ENCODE assay signal across 25 mouse cellular contexts in genomic region chr19:20702074-20702473, GRCm38 (mm10). TPM values are rescaled to one million over a fixed set of nuclear protein-coding genes. Genes with fewer than 3 reads are reported as not detected.
DNase-seq lines count a peak whose midpoint lies in the region; ATAC-seq and TF ChIP-seq lines count a peak whose summit lies in the region.
"Had no signal": no experiment of that assay in that cellular context is flagged by ENCODE, and none has a peak within 500 bp of the region (broad histone marks: within the 10 kb centered on the region; RNA-seq: fewer than 3 reads in every experiment).

No protein-coding gene starts in this region.

- H3K27ac ChIP-seq in forebrain, embryonic 11.5 days (ENCODE audit: low read depth, low read length): no peak overlapping the region
- H3K27ac ChIP-seq in forebrain, postnatal 0 days (ENCODE audit: low read depth, low read length): no peak overlapping the region
- H3K27ac ChIP-seq in neural tube, embryonic 11.5 days (ENCODE audit: low read depth, low read length): no peak overlapping the region
- H3K27ac ChIP-seq in neural tube, embryonic 15.5 days (replicated peaks): no peak overlapping the region
- no peak overlapping the region for H3K27ac ChIP-seq in forebrain, embryonic 13.5 days
- H3K27ac ChIP-seq in intestine, postnatal 0 days (ENCODE audit: low read depth, low read length): no peak overlapping the region
- H3K27ac ChIP-seq: embryonic facial prominence, embryonic 12.5 days; intestine, embryonic 15.5 days; kidney, embryonic 15.5 days; limb, embryonic 10.5 days; neural tube, embryonic 13.5 days had no signal

- H3K27me3 ChIP-seq in forebrain, embryonic 11.5 days (ENCODE audit: control insufficient read depth, insufficient read depth, low read length): no peaks in the 10 kb centered on the region
- no peaks in the 10 kb centered on the region for H3K27me3 ChIP-seq in forebrain, postnatal 0 days (ENCODE audit: insufficient read depth, low read length)
- no peaks in the 10 kb centered on the region for H3K27me3 ChIP-seq in neural tube, embryonic 11.5 days (ENCODE audit: control insufficient read depth, insufficient read depth, low read length)
- H3K27me3 ChIP-seq in neural tube, embryonic 15.5 days (replicated peaks): no peaks in the 10 kb centered on the region
- no peaks in the 10 kb centered on the region for H3K27me3 ChIP-seq in forebrain, embryonic 13.5 days
- H3K27me3 ChIP-seq in intestine, postnatal 0 days (replicated peaks; ENCODE audit: control insufficient read depth, insufficient read depth, low read length): no peaks in the 10 kb centered on the region
- H3K27me3 ChIP-seq: embryonic facial prominence, embryonic 12.5 days; intestine, embryonic 15.5 days; kidney, embryonic 15.5 days; neural tube, embryonic 13.5 days had no signal

- no peak for TF ChIP-seq CTCF in forebrain, postnatal 0 days (IDR thresholded peaks at IDR 0.05; ENCODE audit: low read depth)
- no peak for TF ChIP-seq CTCF in intestine, postnatal 0 days (IDR thresholded peaks at IDR 0.05; ENCODE audit: low read depth)

- peak; percentile 50 for DNase-seq in forebrain, embryonic 11.5 days (ENCODE audit: low spot score)
- no peak for DNase-seq in forebrain, postnatal 0 days
- peak; percentile 30 for DNase-seq in neural tube, embryonic 11.5 days (ENCODE audit: low spot score)
- peak; percentile 46 for DNase-seq in retina, postnatal 1 day
- DNase-seq in layer of hippocampus, postnatal 14 days (ENCODE audit: low spot score in 2 of 2): no peak
- DNase-seq: adrenal gland, postnatal 14 days; cerebellum, adult 11 months; cerebellum, postnatal 10 days; gastrocnemius, postnatal 10 days; heart, adult 18-20 months; kidney, postnatal 4 days; layer of hippocampus, adult 9-11 months; liver, postnatal 0 days; right cerebral cortex, postnatal 14 days had no signal

- no peaks in the 10 kb centered on the region for H3K4me1 ChIP-seq in forebrain, embryonic 11.5 days (replicated peaks; ENCODE audit: control insufficient read depth, insufficient read depth, low read length)
- no peaks in the 10 kb centered on the region for H3K4me1 ChIP-seq in forebrain, postnatal 0 days (ENCODE audit: insufficient read depth)
- H3K4me1 ChIP-seq in neural tube, embryonic 11.5 days (ENCODE audit: control insufficient read depth, insufficient read depth, low read length): no peaks in the 10 kb centered on the region
- H3K4me1 ChIP-seq in neural tube, embryonic 15.5 days: no peaks in the 10 kb centered on the region
- H3K4me1 ChIP-seq in forebrain, embryonic 13.5 days: 0 out of 2 replicates have a peak, but pooled peaks cover 3% of the 10 kb centered on the region
- no peaks in the 10 kb centered on the region for H3K4me1 ChIP-seq in intestine, postnatal 0 days (replicated peaks; ENCODE audit: control insufficient read depth, insufficient read depth, low read length)
- H3K4me1 ChIP-seq: embryonic facial prominence, embryonic 12.5 days; intestine, embryonic 15.5 days; kidney, embryonic 15.5 days; limb, embryonic 10.5 days; neural tube, embryonic 13.5 days had no signal

- H3K9ac ChIP-seq in forebrain, embryonic 11.5 days (ENCODE audit: low read length): no peak overlapping the region
- no peak overlapping the region for H3K9ac ChIP-seq in forebrain, postnatal 0 days
- no peak overlapping the region for H3K9ac ChIP-seq in neural tube, embryonic 11.5 days (ENCODE audit: low read length)
- H3K9ac ChIP-seq in neural tube, embryonic 15.5 days (replicated peaks): no peak overlapping the region
- no peak overlapping the region for H3K9ac ChIP-seq in forebrain, embryonic 13.5 days
- H3K9ac ChIP-seq in intestine, postnatal 0 days (ENCODE audit: low read depth, low read length): no peak overlapping the region
- H3K9ac ChIP-seq: embryonic facial prominence, embryonic 12.5 days; intestine, embryonic 15.5 days; kidney, embryonic 15.5 days; liver, postnatal 0 days; neural tube, embryonic 13.5 days had no signal

- H3K4me2 ChIP-seq in forebrain, embryonic 11.5 days (ENCODE audit: low read depth, low read length, severe bottlenecking): no peak overlapping the region
- no peak overlapping the region for H3K4me2 ChIP-seq in forebrain, postnatal 0 days (ENCODE audit: low read depth)
- no peak overlapping the region for H3K4me2 ChIP-seq in neural tube, embryonic 11.5 days (ENCODE audit: low read depth)
- no peak overlapping the region for H3K4me2 ChIP-seq in neural tube, embryonic 15.5 days
- no peak overlapping the region for H3K4me2 ChIP-seq in forebrain, embryonic 13.5 days
- no peak overlapping the region for H3K4me2 ChIP-seq in intestine, postnatal 0 days (replicated peaks; ENCODE audit: low read depth)
- H3K4me2 ChIP-seq: embryonic facial prominence, embryonic 12.5 days; intestine, embryonic 15.5 days; kidney, embryonic 15.5 days; neural tube, embryonic 13.5 days had no signal

- H3K4me3 ChIP-seq in forebrain, embryonic 11.5 days (ENCODE audit: low read depth, low read length): no peak overlapping the region
- H3K4me3 ChIP-seq in forebrain, postnatal 0 days (ENCODE audit: low read depth, low read length): no peak overlapping the region
- H3K4me3 ChIP-seq in neural tube, embryonic 11.5 days (ENCODE audit: low read depth, low read length): no peak overlapping the region
- H3K4me3 ChIP-seq in neural tube, embryonic 15.5 days (replicated peaks): no peak overlapping the region
- H3K4me3 ChIP-seq in forebrain, embryonic 13.5 days: no peak overlapping the region
- H3K4me3 ChIP-seq in intestine, postnatal 0 days (ENCODE audit: low read depth, low read length): no peak overlapping the region
- H3K4me3 ChIP-seq: embryonic facial prominence, embryonic 12.5 days; erythroblast, embryonic 14.5 days; intestine, embryonic 15.5 days; kidney, embryonic 15.5 days; limb, embryonic 10.5 days; neural tube, embryonic 13.5 days had no signal

- WGBS in forebrain, embryonic 11.5 days: 32% methylated on average over 3 of the region's 3 CpGs
- WGBS in forebrain, postnatal 0 days: 16% methylated on average over 3 of the region's 3 CpGs
- WGBS in neural tube, embryonic 11.5 days: 42% methylated on average over 3 of the region's 3 CpGs
- WGBS in neural tube, embryonic 15.5 days: 33% methylated on average over 3 of the region's 3 CpGs
- 24% methylated on average over 3 of the region's 3 CpGs for WGBS in forebrain, embryonic 13.5 days
- 69% methylated on average over 3 of the region's 3 CpGs for WGBS in intestine, postnatal 0 days

- no peaks in the 10 kb centered on the region for H3K9me3 ChIP-seq in forebrain, embryonic 11.5 days (ENCODE audit: control insufficient read depth, low read length)
- no peaks in the 10 kb centered on the region for H3K9me3 ChIP-seq in forebrain, postnatal 0 days (ENCODE audit: low read length)
- H3K9me3 ChIP-seq in neural tube, embryonic 11.5 days (ENCODE audit: control insufficient read depth, low read length): no peaks in the 10 kb centered on the region
- no peaks in the 10 kb centered on the region for H3K9me3 ChIP-seq in neural tube, embryonic 15.5 days (replicated peaks)
- H3K9me3 ChIP-seq in forebrain, embryonic 13.5 days (replicated peaks): no peaks in the 10 kb centered on the region
- no peaks in the 10 kb centered on the region for H3K9me3 ChIP-seq in intestine, postnatal 0 days (ENCODE audit: control insufficient read depth)
- H3K9me3 ChIP-seq: embryonic facial prominence, embryonic 12.5 days; intestine, embryonic 15.5 days; kidney, embryonic 15.5 days; limb, embryonic 10.5 days; neural tube, embryonic 13.5 days had no signal

- ATAC-seq in forebrain, embryonic 11.5 days (replicated peaks; ENCODE audit: low FRiP score): peak; percentile 72
- no peak for ATAC-seq in forebrain, postnatal 0 days
- ATAC-seq in neural tube, embryonic 11.5 days (ENCODE audit: insufficient read depth, low FRiP score, low TSS enrichment): peak; percentile 60
- ATAC-seq in neural tube, embryonic 15.5 days (ENCODE audit: low FRiP score): no peak
- peak; percentile 45; the same call in 1 of the 2 replicates for ATAC-seq in forebrain, embryonic 13.5 days
- ATAC-seq in intestine, postnatal 0 days: no peak
- ATAC-seq: activated CD4-positive, CD25-positive, alpha-beta regulatory T cell, adult 4 months; CD4-positive, CD25-positive, alpha-beta regulatory T cell, adult 4 months; intestine, embryonic 15.5 days; liver, postnatal 0 days had no signal

- H3K36me3 ChIP-seq in forebrain, embryonic 11.5 days (ENCODE audit: control insufficient read depth, insufficient read depth, low read length): no peaks in the 10 kb centered on the region
- H3K36me3 ChIP-seq in forebrain, postnatal 0 days (ENCODE audit: insufficient read depth): no peaks in the 10 kb centered on the region
- H3K36me3 ChIP-seq in neural tube, embryonic 11.5 days (ENCODE audit: control insufficient read depth, insufficient read depth, low read length): no peaks in the 10 kb centered on the region
- no peaks in the 10 kb centered on the region for H3K36me3 ChIP-seq in neural tube, embryonic 15.5 days
- H3K36me3 ChIP-seq in forebrain, embryonic 13.5 days (ENCODE audit: poor library complexity, severe bottlenecking): no peaks in the 10 kb centered on the region
- no peaks in the 10 kb centered on the region for H3K36me3 ChIP-seq in intestine, postnatal 0 days (ENCODE audit: control insufficient read depth, insufficient read depth)
- H3K36me3 ChIP-seq: embryonic facial prominence, embryonic 12.5 days; intestine, embryonic 15.5 days; kidney, embryonic 15.5 days; limb, embryonic 10.5 days; neural tube, embryonic 13.5 days had no signal

RNA-seq across cellular contexts. Expression of gene Aldh1a7, which starts 25.3 kb away (rescaled TPM):
- polyA plus RNA-seq in forebrain, embryonic 11.5 days (2014; fragmentation: Nextera tagmentation; extraction: Ambion mirVana): 0.33 and 0.49 TPM in 2 replicates
- 0.76 and 1.5 TPM in 2 replicates for total RNA-seq in forebrain, postnatal 0 days (2014; rRNA removed)
- polyA plus RNA-seq in forebrain, postnatal 0 days (2015; fragmentation: Nextera tagmentation; extraction: Ambion mirVana): 0.94 and 1.2 TPM in 2 replicates
- 0.32 and 0.34 TPM in 2 replicates for polyA plus RNA-seq in neural tube, embryonic 11.5 days (2014; fragmentation: Nextera tagmentation; extraction: Ambion mirVana)
- polyA plus RNA-seq in neural tube, embryonic 15.5 days (2015; fragmentation: Nextera tagmentation; extraction: Ambion mirVana): 2.3 and 2.7 TPM in 2 replicates
- polyA plus RNA-seq in forebrain, embryonic 13.5 days (2015; fragmentation: Nextera tagmentation; extraction: Ambion mirVana): 0.08 TPM in 2 replicates
- under 1 TPM; 0.43 to 0.51 TPM for total RNA-seq in layer of hippocampus, postnatal 14 days (2021)
- polyA plus RNA-seq in intestine, postnatal 0 days (2015; fragmentation: Nextera tagmentation; extraction: Ambion mirVana): 10.3 and 10.4 TPM in 2 replicates
- polyA plus RNA-seq: activated CD4-positive, CD25-positive, alpha-beta regulatory T cell, adult 4 months; CD4-positive, CD25-positive, alpha-beta regulatory T cell, adult 4 months; erythroblast, embryonic 14.5 days had no signal

Comparison
In these comparisons a context has a peak if more than half of its experiments do, and no peak if none do; other contexts are left out.
1. ATAC-seq: peak in forebrain, embryonic 11.5 days (single experiment), neural tube, embryonic 11.5 days (single experiment) and forebrain, embryonic 13.5 days (single experiment); none in forebrain, postnatal 0 days (single experiment), neural tube, embryonic 15.5 days (single experiment) and intestine, postnatal 0 days (single experiment).
2. DNase-seq: peak in forebrain, embryonic 11.5 days (single experiment), neural tube, embryonic 11.5 days (single experiment) and retina, postnatal 1 day (single experiment); none in forebrain, postnatal 0 days (single experiment) and layer of hippocampus, postnatal 14 days (0 of 2).